Mouse (Mus musculus): ENCODE measurements at regions not wholly inside any gene's neighbourhood (a gene's known extent, or its start where the extent isn't known, plus 50 kb on each side); places are given as distances from the start of the nearest gene placed in this dataset.

- TF ChIP-seq CTCF (IDR thresholded peaks at IDR 0.05; ENCODE audit: insufficient read depth, low read length), result no peak
- no peak for TF ChIP-seq POLR2A (IDR thresholded peaks at IDR 0.05; ENCODE audit: borderline replicate concordance, extremely low read depth, low read depth, low read length)
Observed at GRCm38 (mm10) chr7:63335146-63335545, 109.4 kb upstream of the Otud7a start.
